ENCODE assay signal across 9 mouse cellular contexts in the genomic region with DNA sequence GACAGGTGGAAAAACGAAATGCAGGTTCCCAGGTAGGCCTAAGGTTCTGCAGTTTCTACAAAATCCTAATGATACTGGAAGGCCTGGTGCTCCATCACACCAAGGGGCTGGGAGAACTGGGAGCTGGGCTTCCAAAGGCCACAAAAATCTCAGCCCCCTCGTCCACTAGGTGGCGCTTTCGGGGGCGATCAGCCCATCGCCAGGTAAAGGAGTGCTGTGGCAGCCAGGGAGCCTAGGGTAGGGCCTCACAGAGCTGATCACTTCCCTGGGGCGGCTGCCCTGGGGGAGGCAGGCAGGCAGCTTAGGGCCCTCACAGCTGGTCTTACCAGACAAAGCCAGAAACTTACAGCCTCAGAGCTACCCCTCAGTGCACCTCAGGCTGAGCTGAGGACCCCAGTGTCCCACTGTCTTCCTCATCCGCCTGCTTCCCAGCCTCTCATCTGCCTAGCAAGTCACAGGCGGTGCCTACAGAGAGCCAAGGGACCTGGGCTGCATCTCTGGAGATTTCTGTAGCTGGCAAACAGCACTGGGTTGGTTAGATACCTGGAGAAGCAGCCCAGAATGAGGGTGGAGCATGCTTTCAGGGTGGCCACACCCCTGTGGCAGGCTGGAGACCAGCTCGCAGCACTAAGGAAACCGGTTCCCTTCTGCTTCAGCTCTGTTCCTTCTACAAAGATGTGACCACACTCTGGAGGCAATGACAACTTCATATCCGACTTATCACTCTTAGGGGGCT. TPM values are rescaled to one million over a fixed set of nuclear protein-coding genes. Genes with fewer than 3 reads are reported as not detected.
DNase-seq lines count a peak whose midpoint lies in the region; ATAC-seq and TF ChIP-seq lines count a peak whose summit lies in the region.
"Had no signal": no experiment of that assay in that cellular context is flagged by ENCODE, and none has a peak within 500 bp of the region (broad histone marks: within the 10 kb centered on the region; RNA-seq: fewer than 3 reads in every experiment).

No protein-coding gene starts in this region.

- no peak overlapping the region for H3K27ac ChIP-seq in forebrain, embryonic 12.5 days
- H3K27ac ChIP-seq: hindbrain, embryonic 15.5 days had no signal

- no peak overlapping the region for H3K4me2 ChIP-seq in forebrain, embryonic 12.5 days
- H3K4me2 ChIP-seq: hindbrain, embryonic 15.5 days had no signal

- H3K9me3 ChIP-seq in forebrain, embryonic 12.5 days: no peaks in the 10 kb centered on the region
- H3K9me3 ChIP-seq: hindbrain, embryonic 15.5 days had no signal

- peak; percentile 41 for TF ChIP-seq CTCF in lung, adult 2 months (IDR thresholded peaks at IDR 0.05; ENCODE audit: insufficient read depth, low read length)

- WGBS in forebrain, embryonic 12.5 days: 24% methylated on average over 12 of the region's 12 CpGs
- WGBS in lung, adult 2 months: 32% methylated on average over 12 of the region's 12 CpGs

- H3K4me1 ChIP-seq in forebrain, embryonic 12.5 days: peaks cover 22% of the 10 kb centered on the region
- no peaks in the 10 kb centered on the region for H3K4me1 ChIP-seq in lung, adult 2 months (ENCODE audit: control insufficient read depth, insufficient read depth, low read length)

- DNase-seq in adrenal gland, adult 18-20 months (ENCODE audit: low spot score in 2 of 2): peak; percentile 40 to 44
- DNase-seq in adrenal gland, adult 8-10 months: no peak
- DNase-seq in layer of hippocampus, postnatal 25 days (ENCODE audit: extremely low spot score in 1 of 2, low spot score in 1 of 2): peak; percentile 45 to 62
- DNase-seq in layer of hippocampus, postnatal 14 days (ENCODE audit: low spot score in 2 of 2): no peak
- DNase-seq in adrenal gland, postnatal 10 days: peak; percentile 63
- peak; percentile 31 for DNase-seq in lung, adult 2 months
- peak; percentile 42 to 72 for DNase-seq in thymus, postnatal 10 days (ENCODE audit: low spot score in 2 of 2)

- no peak overlapping the region for H3K9ac ChIP-seq in forebrain, embryonic 12.5 days
- H3K9ac ChIP-seq: hindbrain, embryonic 15.5 days had no signal

- ATAC-seq in forebrain, embryonic 12.5 days (ENCODE audit: low FRiP score): peak; percentile 57; the same call in 1 of the 2 replicates

- TF ChIP-seq POLR2A in lung, adult 2 months (IDR thresholded peaks at IDR 0.05; ENCODE audit: borderline replicate concordance, extremely low read depth, low read depth, low read length): no peak

- no peak overlapping the region for H3K4me3 ChIP-seq in forebrain, embryonic 12.5 days (replicated peaks)
- no peak overlapping the region for H3K4me3 ChIP-seq in lung, adult 2 months (replicated peaks; ENCODE audit: extremely low read depth, low read depth, low read length)
- H3K4me3 ChIP-seq: hindbrain, embryonic 15.5 days had no signal

- no peaks in the 10 kb centered on the region for H3K36me3 ChIP-seq in forebrain, embryonic 12.5 days (replicated peaks)
- H3K36me3 ChIP-seq: hindbrain, embryonic 15.5 days had no signal

- peaks cover 18% of the 10 kb centered on the region; the same call in 1 of the 2 replicates for H3K27me3 ChIP-seq in forebrain, embryonic 12.5 days

RNA-seq across cellular contexts. Expression of a gene that starts 20.5 kb away (rescaled TPM):
- under 1 TPM; 0.06 to 0.07 TPM for total RNA-seq in adrenal gland, adult 18-20 months (2021)
- under 1 TPM in 3 of 4 experiments, not detected in 1; 0.03 to 0.78 (median 0.10) TPM for total RNA-seq in adrenal gland, adult 8-10 months (2022)
- total RNA-seq in layer of hippocampus, postnatal 25 days (2021): under 1 TPM; 0.70 to 0.89 TPM
- 1 to 10 TPM; 1.0 to 1.2 TPM for total RNA-seq in layer of hippocampus, postnatal 14 days (2021)
- total RNA-seq in adrenal gland, postnatal 10 days (2021): under 1 TPM; 0.39 to 0.45 TPM
- polyA plus RNA-seq in forebrain, embryonic 12.5 days (2016; fragmentation: Nextera tagmentation; extraction: Ambion mirVana): 3.2 and 3.5 TPM in 2 replicates
- 6.8 and 9.8 TPM in 2 replicates for polyA plus RNA-seq in lung, adult 2 months (2012; rRNA removed)

Comparison
In these comparisons a context has a peak if more than half of its experiments do, and no peak if none do; other contexts are left out.
1. DNase-seq: peak in adrenal gland, adult 18-20 months (2 of 2), layer of hippocampus, postnatal 25 days (2 of 2), adrenal gland, postnatal 10 days (single experiment), lung, adult 2 months (single experiment) and thymus, postnatal 10 days (2 of 2); none in adrenal gland, adult 8-10 months (single experiment) and layer of hippocampus, postnatal 14 days (0 of 2).